Mouse (Mus musculus) embryonic facial prominence, embryonic 11.5 days (tissue): Measurements from ENCODE around the gene Gpkow. TPM values are rescaled to one million over a fixed set of nuclear protein-coding genes. Genes with fewer than 3 reads are reported as not detected.
A peak's percentile ranks its signal among the peaks of the same experiment; 100 is the strongest.
"Not testable (repeated sequence)": the region's sequence is repeated elsewhere in the genome, so short reads cannot be mapped to it uniquely, and the experiment has no call there.

Experiments used
- ATAC-seq: fragments of 200-750 bp; cut with Nextera tagmentation; replicated peaks from 2 replicates; pipeline ENCODE4 v1.8.0; 2017; ENCODE audit warnings: low read depth; ENCODE audit not compliant: insufficient number of reproducible peaks, low FRiP score, low TSS enrichment
- DNase-seq: peaks from one replicate; pipeline ENCODE4 v3.0.0-alpha.2; 2015; ENCODE audit warnings: low spot score
- H3K27ac ChIP-seq: fragments of 300-500 bp; sonication (generic); replicated peaks from 2 replicates; pipeline ENCODE4 v1.5.1; 2014; ENCODE audit warnings: mild to moderate bottlenecking, low read depth, low read length, control low read depth
- H3K27me3 ChIP-seq: fragments of 300-500 bp; sonication (generic); 2 replicates; pipeline ENCODE4 v1.6.1; 2014; ENCODE audit warnings: mild to moderate bottlenecking, low read length, moderate library complexity, mixed read lengths; ENCODE audit not compliant: control insufficient read depth, insufficient read depth
- H3K36me3 ChIP-seq: fragments of 300-500 bp; sonication (generic); replicated peaks from 2 replicates; pipeline ENCODE4 v1.6.1; 2014; ENCODE audit warnings: low read depth, mild to moderate bottlenecking, low read length, moderate library complexity, mixed read lengths; ENCODE audit not compliant: control insufficient read depth, insufficient read depth
- H3K4me1 ChIP-seq: fragments of 300-500 bp; sonication (generic); 2 replicates; pipeline ENCODE4 v1.6.1; 2014; ENCODE audit warnings: low read length, mixed read lengths; ENCODE audit not compliant: control insufficient read depth, insufficient read depth
- H3K4me2 ChIP-seq: fragments of 300-500 bp; sonication (generic); 2 replicates; pipeline ENCODE4 v1.6.1; 2014; ENCODE audit warnings: low read depth, mild to moderate bottlenecking, control low read depth, low read length, moderate library complexity
- H3K4me3 ChIP-seq: fragments of 300-500 bp; sonication (generic); 2 replicates; pipeline ENCODE4 v1.5.1; 2014; ENCODE audit warnings: low read depth, low read length, control low read depth
- H3K9ac ChIP-seq: fragments of 300-500 bp; sonication (generic); replicated peaks from 2 replicates; pipeline ENCODE4 v1.6.1; 2014; ENCODE audit warnings: mild to moderate bottlenecking, control low read depth, low read length
- H3K9me3 ChIP-seq: fragments of 300-500 bp; sonication (generic); replicated peaks from 2 replicates; pipeline ENCODE4 v1.6.1; 2016; ENCODE audit warnings: mild to moderate bottlenecking, low read length, inconsistent platforms, mixed read lengths; ENCODE audit not compliant: control insufficient read depth
- WGBS: fragments of 180-500 bp; shearing (Covaris S2); extraction: QIAGEN DNeasy Blood & Tissue Kit; methylation state at CpG from one replicate; pipeline ENCODE4 v1.1.7; 2014; 5-methylcytosine and 5-hydroxymethylcytosine counted together
- polyA plus RNA-seq: library from polyadenylated mRNA; unstranded; fragments of >200 nt; fragmentation: Nextera tagmentation; extraction: Ambion mirVana; gene quantifications from 2 replicates; pipeline ENCODE4 v1.2.1, GENCODE M21; 2014

The Gpkow gene
- polyA plus RNA-seq, 1 experiment from 2014 or later = 42.2 TPM

- H3K4me2 ChIP-seq = no peak overlapping the region
- H3K9me3 ChIP-seq = no peaks in the 10 kb centered on the region
- H3K4me3 ChIP-seq = no peak overlapping the region
- H3K27ac ChIP-seq = no peak overlapping the region
- no peaks in the 10 kb centered on the region for H3K27me3 ChIP-seq
- no peak overlapping the region for H3K9ac ChIP-seq
- no peak for DNase-seq
- 71% methylated on average over 5 of the region's 5 CpGs for WGBS
- ATAC-seq = no peak
- H3K4me1 ChIP-seq = no peaks in the 10 kb centered on the region
- no peaks in the 10 kb centered on the region for H3K36me3 ChIP-seq
These were observed 44.2 kb downstream of the Gpkow start for GRCm38 (mm10) chrX:7741103-7741502.

GRCm38 (mm10) chrX:7743470-7743869 is 46.5 kb downstream of the Gpkow start:
- Histone ChIP-seq H3K27me3 (no peaks in the 10 kb centered on the region), H3K4me2 (no peak overlapping the region), H3K9ac (no peak overlapping the region), H3K36me3 (no peaks in the 10 kb centered on the region), H3K27ac (no peak overlapping the region), H3K4me1 (no peaks in the 10 kb centered on the region), H3K4me3 (no peak overlapping the region), H3K9me3 (no peaks in the 10 kb centered on the region)
- WGBS = 48% methylated on average over 5 of the region's 5 CpGs
- DNase-seq (no peak), ATAC-seq (no peak)

GRCm38 (mm10) chrX:7744940-7745339 is 48.0 kb downstream of the Gpkow start:
- Histone ChIP-seq H3K4me3 (no peak overlapping the region), H3K4me2 (no peak overlapping the region), H3K27me3 (no peaks in the 10 kb centered on the region), H3K27ac (no peak overlapping the region), H3K36me3 (no peaks in the 10 kb centered on the region), H3K9me3 (no peaks in the 10 kb centered on the region), H3K9ac (no peak overlapping the region), H3K4me1 (no peaks in the 10 kb centered on the region)
- DNase-seq (no peak), ATAC-seq (no peak)
- WGBS = 44% methylated on average over 1 of the region's 1 CpGs

GRCm38 (mm10) chrX:7745429-7745828 is 48.5 kb downstream of the Gpkow start:
- Histone ChIP-seq H3K9ac (no peak overlapping the region), H3K36me3 (no peaks in the 10 kb centered on the region), H3K27ac (no peak overlapping the region), H3K4me3 (no peak overlapping the region), H3K4me2 (no peak overlapping the region), H3K27me3 (no peaks in the 10 kb centered on the region), H3K4me1 (no peaks in the 10 kb centered on the region), H3K9me3 (no peaks in the 10 kb centered on the region)
- 89% methylated on average over 8 of the region's 8 CpGs for WGBS
- DNase-seq (no peak), ATAC-seq (no peak)

- 13% methylated on average over 52 of the region's 56 CpGs for WGBS
- Histone ChIP-seq H3K27ac (no peak within 1 kb of the TSS), H3K27me3 (no peaks in the 10 kb centered on the region)
These were observed 53.6 kb downstream of the Gpkow start, which contains the start of gene Ccdc120 for GRCm38 (mm10) chrX:7750432-7751116. Gene Ccdc120 (minus strand): TSS chrX:7750905.

GRCm38 (mm10) chrX:7753627-7754026 is 56.7 kb downstream of the Gpkow start:
- DNase-seq, H3K4me3 ChIP-seq, ATAC-seq, H3K9me3 ChIP-seq, H3K9ac ChIP-seq, H3K4me2 ChIP-seq, H3K27me3 ChIP-seq, H3K36me3 ChIP-seq, H3K27ac ChIP-seq, H3K4me1 ChIP-seq: not testable (repeated sequence)
- WGBS = 23% methylated on average over 3 of the region's 3 CpGs

More at GRCm38 (mm10) chrX:7750432-7751116, 53.6 kb downstream of the Gpkow start, which contains the start of gene Ccdc120:
- H3K4me3 ChIP-seq = peak within 1 kb of the TSS; percentile 53
- H3K36me3 ChIP-seq = no peaks in the 10 kb centered on the region
- peak within 1 kb of the TSS; percentile 49 for H3K4me2 ChIP-seq
- peak; percentile 90 for DNase-seq
- H3K4me1 ChIP-seq = no peaks in the 10 kb centered on the region
- peak; percentile 89 for ATAC-seq
- no peaks in the 10 kb centered on the region for H3K9me3 ChIP-seq
- peak within 1 kb of the TSS; percentile 69 for H3K9ac ChIP-seq

Other genes with a start within 250 kb of the Gpkow start
- 0.07 TPM in 1 of 2 replicates, not detected in the other for gene Foxp3, start 123.5 kb upstream of the Gpkow start, polyA plus RNA-seq
- 1.2 and 1.3 TPM in 2 replicates for gene Ppp1r3f, start 122.8 kb upstream of the Gpkow start, polyA plus RNA-seq
- 26.9 TPM in 2 replicates for gene Ccdc22, start 91.6 kb upstream of the Gpkow start, polyA plus RNA-seq
- gene Cacna1f, start 90.0 kb upstream of the Gpkow start, polyA plus RNA-seq = not detected in 2 replicates
- gene Syp, start 58.7 kb upstream of the Gpkow start, polyA plus RNA-seq = 5.3 and 5.8 TPM in 2 replicates
- gene Prickle3, start 39.9 kb upstream of the Gpkow start, polyA plus RNA-seq = 2.6 and 2.9 TPM in 2 replicates
- 56.3 TPM in 2 replicates for gene Plp2, start 25.7 kb upstream of the Gpkow start, polyA plus RNA-seq
- gene Magix, start 15.9 kb upstream of the Gpkow start, polyA plus RNA-seq = 0.10 and 0.15 TPM in 2 replicates
- 17.3 and 22.6 TPM in 2 replicates for gene Wdr45, start 17.2 kb downstream of the Gpkow start, polyA plus RNA-seq
- not detected in 2 replicates for gene Gm45208, start 25.1 kb downstream of the Gpkow start, polyA plus RNA-seq
- gene Praf2, start 31.3 kb downstream of the Gpkow start, polyA plus RNA-seq = 85.4 and 88.7 TPM in 2 replicates
- gene Ccdc120, start 53.8 kb downstream of the Gpkow start, polyA plus RNA-seq = 14.5 and 20.2 TPM in 2 replicates
- gene Tfe3, start 65.4 kb downstream of the Gpkow start, polyA plus RNA-seq = 16.2 and 16.5 TPM in 2 replicates
- 35.6 and 35.9 TPM in 2 replicates for gene Gripap1, start 92.6 kb downstream of the Gpkow start, polyA plus RNA-seq
- 0.86 and 1.2 TPM in 2 replicates for gene Kcnd1, start 125.2 kb downstream of the Gpkow start, polyA plus RNA-seq
- 36.4 and 37.1 TPM in 2 replicates for gene Otud5, start 144.2 kb downstream of the Gpkow start, polyA plus RNA-seq
- 4.9 and 6.4 TPM in 2 replicates for gene Pim2, start 181.1 kb downstream of the Gpkow start, polyA plus RNA-seq
- 6.8 and 12.1 TPM in 2 replicates for gene Slc35a2, start 186.9 kb downstream of the Gpkow start, polyA plus RNA-seq
- 146 and 149 TPM in 2 replicates for gene Pqbp1, start 202.1 kb downstream of the Gpkow start, polyA plus RNA-seq
- gene Timm17b, start 202.2 kb downstream of the Gpkow start, polyA plus RNA-seq = 162 and 172 TPM in 2 replicates
- gene Gm10491, start 210.7 kb downstream of the Gpkow start, polyA plus RNA-seq = not detected in 2 replicates
- gene Gm10490, start 212.4 kb downstream of the Gpkow start, polyA plus RNA-seq = not detected in 2 replicates
- 4.9 and 5.3 TPM in 2 replicates for gene Pcsk1n, start 222.7 kb downstream of the Gpkow start, polyA plus RNA-seq
- gene Eras, start 231.5 kb downstream of the Gpkow start, polyA plus RNA-seq = not detected in 2 replicates